ENCODE assay signal across 9 mouse cellular contexts in the genomic region with DNA sequence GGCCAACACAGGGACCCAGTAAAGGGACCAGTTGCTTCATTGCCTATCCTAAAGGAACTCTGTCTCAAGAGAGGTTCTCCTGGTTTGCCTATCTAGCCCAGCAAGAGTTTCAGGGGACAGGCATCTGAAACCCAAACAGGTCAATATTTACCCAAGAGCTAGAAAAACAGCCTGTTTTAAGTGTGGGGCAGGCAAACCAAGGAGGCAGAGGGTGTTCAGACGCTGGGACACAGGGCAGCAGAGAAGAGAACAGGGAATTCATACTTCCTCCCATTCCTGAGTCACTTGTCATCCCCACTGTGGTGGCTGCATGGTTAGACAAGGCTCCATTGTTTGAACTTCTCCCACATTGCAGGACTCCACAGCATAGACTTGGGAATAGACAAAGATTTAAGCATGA. TPM values are rescaled to one million over a fixed set of nuclear protein-coding genes. Genes with fewer than 3 reads are reported as not detected.
DNase-seq lines count a peak whose midpoint lies in the region; ATAC-seq lines count a peak whose summit lies in the region.
"Had no signal": no experiment of that assay in that cellular context is flagged by ENCODE, and none has a peak within 500 bp of the region (broad histone marks: within the 10 kb centered on the region; RNA-seq: fewer than 3 reads in every experiment).

No protein-coding gene starts in this region.

- ATAC-seq in hindbrain, embryonic 16.5 days: no peak
- no peak for ATAC-seq in neural tube, embryonic 13.5 days (ENCODE audit: low read depth)
- ATAC-seq in neural tube, embryonic 15.5 days (ENCODE audit: low FRiP score): no peak
- ATAC-seq in heart, embryonic 16.5 days (replicated peaks; ENCODE audit: extremely low read depth, insufficient read depth, low FRiP score): no peak
- no peak for ATAC-seq in midbrain, embryonic 13.5 days

- no peak overlapping the region for H3K4me3 ChIP-seq in hindbrain, embryonic 10.5 days
- H3K4me3 ChIP-seq in hindbrain, embryonic 16.5 days (ENCODE audit: low read length): no peak overlapping the region
- no peak overlapping the region for H3K4me3 ChIP-seq in neural tube, embryonic 13.5 days
- no peak overlapping the region for H3K4me3 ChIP-seq in neural tube, embryonic 15.5 days (replicated peaks)
- no peak overlapping the region for H3K4me3 ChIP-seq in heart, embryonic 16.5 days (ENCODE audit: low read length)
- H3K4me3 ChIP-seq in midbrain, embryonic 13.5 days (replicated peaks): no peak overlapping the region

- no peaks in the 10 kb centered on the region for H3K27me3 ChIP-seq in hindbrain, embryonic 10.5 days (ENCODE audit: insufficient read depth, poor library complexity, severe bottlenecking)
- no peaks in the 10 kb centered on the region; the same call in 1 of the 2 replicates for H3K27me3 ChIP-seq in hindbrain, embryonic 16.5 days (replicated peaks; ENCODE audit: control insufficient read depth, insufficient read depth, low read length)
- no peaks in the 10 kb centered on the region for H3K27me3 ChIP-seq in neural tube, embryonic 13.5 days
- H3K27me3 ChIP-seq in neural tube, embryonic 15.5 days (replicated peaks): no peaks in the 10 kb centered on the region
- no peaks in the 10 kb centered on the region for H3K27me3 ChIP-seq in heart, embryonic 16.5 days (ENCODE audit: control insufficient read depth, insufficient read depth, low read length)
- H3K27me3 ChIP-seq in midbrain, embryonic 13.5 days: no peaks in the 10 kb centered on the region; the same call in 1 of the 2 replicates

- H3K4me1 ChIP-seq in hindbrain, embryonic 10.5 days (replicated peaks): peaks cover 11% of the 10 kb centered on the region
- H3K4me1 ChIP-seq in hindbrain, embryonic 16.5 days (ENCODE audit: control insufficient read depth, insufficient read depth, low read depth, low read length): no peaks in the 10 kb centered on the region
- peaks cover 9% of the 10 kb centered on the region; the same call in 1 of the 2 replicates for H3K4me1 ChIP-seq in neural tube, embryonic 13.5 days (replicated peaks)
- no peaks in the 10 kb centered on the region for H3K4me1 ChIP-seq in neural tube, embryonic 15.5 days
- H3K4me1 ChIP-seq in heart, embryonic 16.5 days (ENCODE audit: control insufficient read depth, insufficient read depth, low read length): peaks cover 12% of the 10 kb centered on the region
- H3K4me1 ChIP-seq in midbrain, embryonic 13.5 days (replicated peaks): no peaks in the 10 kb centered on the region

- WGBS in hindbrain, embryonic 10.5 days: 24% methylated on average over 1 of the region's 1 CpGs
- WGBS in hindbrain, embryonic 16.5 days: 19% methylated on average over 1 of the region's 1 CpGs
- 40% methylated on average over 1 of the region's 1 CpGs for WGBS in neural tube, embryonic 13.5 days
- 21% methylated on average over 1 of the region's 1 CpGs for WGBS in neural tube, embryonic 15.5 days
- 11% methylated on average over 1 of the region's 1 CpGs for WGBS in heart, embryonic 16.5 days
- 58% methylated on average over 1 of the region's 1 CpGs for WGBS in midbrain, embryonic 13.5 days

- no peak for DNase-seq in hindbrain, embryonic 10.5 days (ENCODE audit: low spot score)
- no peak for DNase-seq in urinary bladder, postnatal 14 days (ENCODE audit: low spot score)
- DNase-seq: forebrain, postnatal 0 days had no signal

- no peak overlapping the region for H3K9ac ChIP-seq in hindbrain, embryonic 16.5 days (ENCODE audit: low read depth, low read length)
- H3K9ac ChIP-seq in neural tube, embryonic 13.5 days: no peak overlapping the region
- no peak overlapping the region for H3K9ac ChIP-seq in neural tube, embryonic 15.5 days (replicated peaks)
- no peak overlapping the region for H3K9ac ChIP-seq in heart, embryonic 16.5 days (ENCODE audit: low read length)
- H3K9ac ChIP-seq in midbrain, embryonic 13.5 days (replicated peaks): no peak overlapping the region
- H3K9ac ChIP-seq: forebrain, postnatal 0 days had no signal

- peak overlapping the region; percentile 43 for H3K27ac ChIP-seq in hindbrain, embryonic 10.5 days
- H3K27ac ChIP-seq in hindbrain, embryonic 16.5 days (ENCODE audit: low read depth, low read length): no peak overlapping the region
- H3K27ac ChIP-seq in neural tube, embryonic 13.5 days (replicated peaks): 0 out of 2 replicates have a peak overlapping the region, but pooled peaks have one; percentile 7
- H3K27ac ChIP-seq in neural tube, embryonic 15.5 days (replicated peaks): no peak overlapping the region
- peak overlapping the region; percentile 86 for H3K27ac ChIP-seq in heart, embryonic 16.5 days (ENCODE audit: low read length)
- no peak overlapping the region for H3K27ac ChIP-seq in midbrain, embryonic 13.5 days
- H3K27ac ChIP-seq: macrophage had no signal

- no peaks in the 10 kb centered on the region for H3K9me3 ChIP-seq in hindbrain, embryonic 10.5 days
- H3K9me3 ChIP-seq in hindbrain, embryonic 16.5 days (ENCODE audit: control insufficient read depth, low read length): no peaks in the 10 kb centered on the region
- H3K9me3 ChIP-seq in neural tube, embryonic 13.5 days: no peaks in the 10 kb centered on the region
- H3K9me3 ChIP-seq in neural tube, embryonic 15.5 days (replicated peaks): no peaks in the 10 kb centered on the region
- no peaks in the 10 kb centered on the region for H3K9me3 ChIP-seq in heart, embryonic 16.5 days (replicated peaks; ENCODE audit: control insufficient read depth, low read length)
- H3K9me3 ChIP-seq in midbrain, embryonic 13.5 days: no peaks in the 10 kb centered on the region

- H3K36me3 ChIP-seq in hindbrain, embryonic 10.5 days: no peaks in the 10 kb centered on the region
- no peaks in the 10 kb centered on the region for H3K36me3 ChIP-seq in hindbrain, embryonic 16.5 days (ENCODE audit: control insufficient read depth, insufficient read depth, low read length)
- no peaks in the 10 kb centered on the region for H3K36me3 ChIP-seq in neural tube, embryonic 13.5 days
- H3K36me3 ChIP-seq in neural tube, embryonic 15.5 days: no peaks in the 10 kb centered on the region
- H3K36me3 ChIP-seq in heart, embryonic 16.5 days (ENCODE audit: control insufficient read depth, insufficient read depth): 0 out of 2 replicates have a peak, but pooled peaks cover 2% of the 10 kb centered on the region
- H3K36me3 ChIP-seq in midbrain, embryonic 13.5 days: no peaks in the 10 kb centered on the region

- H3K4me2 ChIP-seq in hindbrain, embryonic 16.5 days (ENCODE audit: low read length): no peak overlapping the region
- H3K4me2 ChIP-seq in neural tube, embryonic 13.5 days: no peak overlapping the region
- no peak overlapping the region for H3K4me2 ChIP-seq in neural tube, embryonic 15.5 days
- no peak overlapping the region for H3K4me2 ChIP-seq in heart, embryonic 16.5 days (ENCODE audit: low read depth, low read length)
- no peak overlapping the region for H3K4me2 ChIP-seq in midbrain, embryonic 13.5 days (replicated peaks)

RNA-seq across cellular contexts. Expression of a gene that starts 4.8 kb away (rescaled TPM):
- polyA plus RNA-seq in hindbrain, embryonic 10.5 days (2016; fragmentation: Nextera tagmentation; extraction: Ambion mirVana): 110 and 114 TPM in 2 replicates
- 127 and 137 TPM in 2 replicates for polyA plus RNA-seq in hindbrain, embryonic 16.5 days (2015; fragmentation: Nextera tagmentation; extraction: Ambion mirVana)
- polyA plus RNA-seq in neural tube, embryonic 13.5 days (2015; fragmentation: Nextera tagmentation; extraction: Ambion mirVana): 140 and 148 TPM in 2 replicates
- polyA plus RNA-seq in neural tube, embryonic 15.5 days (2015; fragmentation: Nextera tagmentation; extraction: Ambion mirVana): 145 and 147 TPM in 2 replicates
- polyA plus RNA-seq in heart, embryonic 16.5 days (2015; fragmentation: Nextera tagmentation; extraction: Ambion mirVana): 92.2 and 93.6 TPM in 2 replicates
- 127 and 132 TPM in 2 replicates for polyA plus RNA-seq in midbrain, embryonic 13.5 days (2015; fragmentation: Nextera tagmentation; extraction: Ambion mirVana)

RNA-seq across cellular contexts. Expression of a gene that starts 8.7 kb away (rescaled TPM):
- 13.6 and 15.8 TPM in 2 replicates for polyA plus RNA-seq in hindbrain, embryonic 10.5 days (2016; fragmentation: Nextera tagmentation; extraction: Ambion mirVana)
- 16.2 and 20.1 TPM in 2 replicates for polyA plus RNA-seq in hindbrain, embryonic 16.5 days (2015; fragmentation: Nextera tagmentation; extraction: Ambion mirVana)
- polyA plus RNA-seq in neural tube, embryonic 13.5 days (2015; fragmentation: Nextera tagmentation; extraction: Ambion mirVana): 19.8 and 24.1 TPM in 2 replicates
- 20.4 and 25.7 TPM in 2 replicates for polyA plus RNA-seq in neural tube, embryonic 15.5 days (2015; fragmentation: Nextera tagmentation; extraction: Ambion mirVana)
- polyA plus RNA-seq in heart, embryonic 16.5 days (2015; fragmentation: Nextera tagmentation; extraction: Ambion mirVana): 40.1 and 46.0 TPM in 2 replicates
- 14.5 and 15.9 TPM in 2 replicates for polyA plus RNA-seq in midbrain, embryonic 13.5 days (2015; fragmentation: Nextera tagmentation; extraction: Ambion mirVana)

RNA-seq across cellular contexts. Expression of a gene that starts 16.3 kb away (rescaled TPM):
- polyA plus RNA-seq in hindbrain, embryonic 10.5 days (2016; fragmentation: Nextera tagmentation; extraction: Ambion mirVana): 5.7 and 7.0 TPM in 2 replicates
- polyA plus RNA-seq in hindbrain, embryonic 16.5 days (2015; fragmentation: Nextera tagmentation; extraction: Ambion mirVana): 22.1 and 22.9 TPM in 2 replicates
- 16.5 and 21.4 TPM in 2 replicates for polyA plus RNA-seq in neural tube, embryonic 13.5 days (2015; fragmentation: Nextera tagmentation; extraction: Ambion mirVana)
- 21.2 and 21.5 TPM in 2 replicates for polyA plus RNA-seq in neural tube, embryonic 15.5 days (2015; fragmentation: Nextera tagmentation; extraction: Ambion mirVana)
- 12.9 and 13.8 TPM in 2 replicates for polyA plus RNA-seq in heart, embryonic 16.5 days (2015; fragmentation: Nextera tagmentation; extraction: Ambion mirVana)
- polyA plus RNA-seq in midbrain, embryonic 13.5 days (2015; fragmentation: Nextera tagmentation; extraction: Ambion mirVana): 10.3 and 11.5 TPM in 2 replicates

RNA-seq across cellular contexts. Expression of a gene that starts 18.9 kb away (rescaled TPM):
- 40.7 and 43.5 TPM in 2 replicates for polyA plus RNA-seq in hindbrain, embryonic 10.5 days (2016; fragmentation: Nextera tagmentation; extraction: Ambion mirVana)
- polyA plus RNA-seq in hindbrain, embryonic 16.5 days (2015; fragmentation: Nextera tagmentation; extraction: Ambion mirVana): 28.5 and 29.4 TPM in 2 replicates
- polyA plus RNA-seq in neural tube, embryonic 13.5 days (2015; fragmentation: Nextera tagmentation; extraction: Ambion mirVana): 28.9 and 29.7 TPM in 2 replicates
- polyA plus RNA-seq in neural tube, embryonic 15.5 days (2015; fragmentation: Nextera tagmentation; extraction: Ambion mirVana): 19.1 and 52.7 TPM in 2 replicates
- 134 and 139 TPM in 2 replicates for polyA plus RNA-seq in heart, embryonic 16.5 days (2015; fragmentation: Nextera tagmentation; extraction: Ambion mirVana)
- polyA plus RNA-seq in midbrain, embryonic 13.5 days (2015; fragmentation: Nextera tagmentation; extraction: Ambion mirVana): 21.7 and 21.9 TPM in 2 replicates

RNA-seq across cellular contexts. Expression of a gene that starts 24.5 kb away (rescaled TPM):
- 25.5 and 27.8 TPM in 2 replicates for polyA plus RNA-seq in hindbrain, embryonic 10.5 days (2016; fragmentation: Nextera tagmentation; extraction: Ambion mirVana)
- 16.9 and 17.3 TPM in 2 replicates for polyA plus RNA-seq in hindbrain, embryonic 16.5 days (2015; fragmentation: Nextera tagmentation; extraction: Ambion mirVana)
- polyA plus RNA-seq in neural tube, embryonic 13.5 days (2015; fragmentation: Nextera tagmentation; extraction: Ambion mirVana): 16.7 and 19.3 TPM in 2 replicates
- 15.4 and 19.2 TPM in 2 replicates for polyA plus RNA-seq in neural tube, embryonic 15.5 days (2015; fragmentation: Nextera tagmentation; extraction: Ambion mirVana)
- 16.0 TPM in 2 replicates for polyA plus RNA-seq in heart, embryonic 16.5 days (2015; fragmentation: Nextera tagmentation; extraction: Ambion mirVana)
- 21.7 and 23.9 TPM in 2 replicates for polyA plus RNA-seq in midbrain, embryonic 13.5 days (2015; fragmentation: Nextera tagmentation; extraction: Ambion mirVana)

Comparison
In these comparisons a context has a peak if more than half of its experiments do, and no peak if none do; other contexts are left out.
1. H3K27ac ChIP-seq: peak in hindbrain, embryonic 10.5 days (single experiment), neural tube, embryonic 13.5 days (single experiment) and heart, embryonic 16.5 days (single experiment); none in hindbrain, embryonic 16.5 days (single experiment), neural tube, embryonic 15.5 days (single experiment) and midbrain, embryonic 13.5 days (single experiment).